Mouse (Mus musculus) kidney, adult 2 months (tissue): ENCODE measurements around the gene Ptprn2. TPM values are rescaled to one million over a fixed set of nuclear protein-coding genes. Genes with fewer than 3 reads are reported as not detected.

Source experiments
- DNase-seq: peaks from one replicate; pipeline ENCODE4 v3.0.0; 2021
- H3K27ac ChIP-seq: fragments of 200-500 bp; 2 replicates; pipeline ENCODE4 v1.5.1; 2012; ENCODE audit warnings: low read depth, low read length, control low read depth, inconsistent platforms; ENCODE audit not compliant: insufficient read depth
- H3K27me3 ChIP-seq: fragments of 200-500 bp; replicated peaks from 2 replicates; pipeline ENCODE4 v1.6.1; 2012; ENCODE audit warnings: mild to moderate bottlenecking, moderate library complexity, low read length, inconsistent platforms; ENCODE audit not compliant: control insufficient read depth, insufficient read depth
- H3K36me3 ChIP-seq: fragments of 200-500 bp; 2 replicates; pipeline ENCODE4 v1.6.1; 2012; ENCODE audit warnings: mild to moderate bottlenecking, moderate library complexity, low read length, inconsistent platforms; ENCODE audit not compliant: control insufficient read depth, insufficient read depth
- H3K4me1 ChIP-seq: fragments of 200-500 bp; 2 replicates; pipeline ENCODE4 v1.6.1; 2011; ENCODE audit warnings: low read length; ENCODE audit not compliant: control insufficient read depth, insufficient read depth
- H3K4me3 ChIP-seq: fragments of 200-500 bp; 2 replicates; pipeline ENCODE4 v1.5.1; 2011; ENCODE audit warnings: mild to moderate bottlenecking, low read depth, low read length, control low read depth; ENCODE audit not compliant: insufficient read depth
- CTCF ChIP-seq: fragments of 200-500 bp; conservative IDR thresholded peaks from 2 replicates; pipeline ENCODE4 v1.5.1; 2011; ENCODE audit warnings: low read depth, mild to moderate bottlenecking, control low read depth, low read length, moderate library complexity, mixed read lengths; ENCODE audit not compliant: insufficient read depth, insufficient read length
- POLR2A ChIP-seq: fragments of 200-500 bp; IDR thresholded peaks from one replicate; pipeline ENCODE4 v1.6.1; 2011; ENCODE audit warnings: low read depth, low read length, control low read depth
- WGBS: fragments of 180-500 bp; shearing (Covaris S2); methylation state at CpG from one replicate; pipeline ENCODE4 v1.1.7; 2018; 5-methylcytosine and 5-hydroxymethylcytosine counted together
- polyA plus RNA-seq: library from polyadenylated mRNA; depleted of rRNA; stranded (reverse); fragments of >200 nt; gene quantifications from 2 replicates; pipeline ENCODE4 v1.2.3, GENCODE M21; 2012

Gene Ptprn2
- polyA plus RNA-seq, 1 experiment = 0.91 TPM

DNA sequence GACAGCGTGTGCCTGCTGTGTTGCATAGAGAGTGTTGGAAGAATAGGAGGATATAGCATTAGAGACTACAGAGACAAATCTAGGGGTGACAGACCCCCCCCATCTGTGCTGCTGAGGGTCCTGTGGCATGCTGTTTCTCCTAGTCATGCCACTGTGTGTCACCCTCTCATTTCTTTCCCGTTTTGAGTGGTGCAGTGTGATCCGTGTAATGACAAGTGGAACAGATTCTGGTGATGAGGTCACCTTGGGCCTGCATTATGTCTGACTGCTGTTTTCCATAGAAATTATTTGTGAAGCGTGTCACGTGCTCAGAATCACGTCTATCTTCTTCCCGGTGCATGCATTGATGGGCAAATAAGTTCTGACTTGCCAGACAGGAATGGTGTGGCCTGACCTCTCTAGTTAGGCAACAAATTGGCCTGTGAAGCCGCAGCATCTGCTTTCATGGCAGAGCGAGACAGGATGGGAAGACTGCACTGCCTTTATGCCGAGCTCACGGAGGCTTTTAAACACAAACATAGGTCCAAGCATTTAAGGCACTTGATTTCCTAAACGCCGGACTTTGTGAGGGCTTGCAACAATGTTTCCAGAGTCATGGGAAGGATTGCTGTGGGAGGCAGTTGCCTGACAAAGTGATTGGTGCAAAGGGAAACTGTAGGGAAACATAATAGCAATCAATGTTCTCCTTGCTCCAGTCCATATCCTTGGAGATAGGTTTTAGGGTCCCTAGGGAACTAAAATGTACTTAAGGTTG is 467.1 kb downstream of the Ptprn2 start:
- Histone ChIP-seq H3K36me3 (no peaks in the 10 kb centered on the region), H3K27me3 (no peaks in the 10 kb centered on the region), H3K27ac (no peak overlapping the region), H3K4me1 (no peaks in the 10 kb centered on the region), H3K4me3 (no peak overlapping the region)
- TF ChIP-seq POLR2A (no peak), CTCF (no peak)
- WGBS = 87% methylated on average over 13 of the region's 13 CpGs
- no peak for DNase-seq

DNA sequence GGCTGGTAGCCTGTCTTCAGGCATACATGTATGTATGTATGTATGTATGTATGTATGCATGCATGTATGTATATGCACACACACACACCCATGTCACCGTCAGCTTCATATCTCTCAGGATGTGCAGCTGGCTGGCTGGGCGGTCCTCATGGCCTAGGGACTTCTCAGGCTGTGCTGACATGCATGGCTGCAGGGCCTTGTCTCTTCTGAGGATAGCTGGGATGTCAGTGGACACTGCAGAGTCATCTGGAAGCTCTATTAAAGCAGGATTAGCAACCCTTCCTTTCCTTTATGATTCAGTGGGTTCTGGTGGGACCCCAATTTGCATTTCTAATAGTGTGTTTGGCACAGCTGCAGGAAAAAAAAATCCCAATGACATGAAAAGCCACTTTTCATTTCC is 473.6 kb downstream of the Ptprn2 start:
- H3K4me3 ChIP-seq = no peak overlapping the region
- TF ChIP-seq CTCF (no peak), POLR2A (no peak)
- no peak overlapping the region for H3K27ac ChIP-seq
- H3K36me3 ChIP-seq = no peaks in the 10 kb centered on the region
- DNase-seq = no peak
- no peaks in the 10 kb centered on the region for H3K27me3 ChIP-seq
- 90% methylated on average over 2 of the region's 2 CpGs for WGBS
- no peaks in the 10 kb centered on the region for H3K4me1 ChIP-seq

DNA sequence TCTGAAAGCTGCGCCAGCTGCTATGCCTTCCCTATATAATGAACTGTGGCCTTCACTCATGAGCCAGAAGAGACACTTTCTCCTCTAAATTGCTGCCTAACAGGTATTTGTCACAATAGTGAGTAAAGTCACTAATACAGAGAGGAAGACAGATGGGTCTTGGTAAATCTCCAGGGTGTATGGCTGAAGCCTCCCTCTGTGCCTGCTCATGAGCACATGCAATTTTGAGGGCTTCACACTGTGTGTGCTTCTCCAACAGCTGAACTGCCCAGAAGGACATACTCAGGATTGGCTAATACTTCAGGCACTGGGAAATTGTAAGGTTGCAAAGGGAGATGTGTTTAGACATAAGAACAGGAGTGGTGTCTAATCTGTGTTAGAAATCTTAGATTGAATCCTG is 478.4 kb downstream of the Ptprn2 start:
- Histone ChIP-seq H3K27ac (no peak overlapping the region), H3K27me3 (no peaks in the 10 kb centered on the region), H3K4me3 (no peak overlapping the region), H3K4me1 (no peaks in the 10 kb centered on the region), H3K36me3 (no peaks in the 10 kb centered on the region)
- DNase-seq = no peak
- WGBS = 88% methylated on average over 1 of the region's 1 CpGs
- TF ChIP-seq POLR2A = no peak
- TF ChIP-seq CTCF = no peak

DNA sequence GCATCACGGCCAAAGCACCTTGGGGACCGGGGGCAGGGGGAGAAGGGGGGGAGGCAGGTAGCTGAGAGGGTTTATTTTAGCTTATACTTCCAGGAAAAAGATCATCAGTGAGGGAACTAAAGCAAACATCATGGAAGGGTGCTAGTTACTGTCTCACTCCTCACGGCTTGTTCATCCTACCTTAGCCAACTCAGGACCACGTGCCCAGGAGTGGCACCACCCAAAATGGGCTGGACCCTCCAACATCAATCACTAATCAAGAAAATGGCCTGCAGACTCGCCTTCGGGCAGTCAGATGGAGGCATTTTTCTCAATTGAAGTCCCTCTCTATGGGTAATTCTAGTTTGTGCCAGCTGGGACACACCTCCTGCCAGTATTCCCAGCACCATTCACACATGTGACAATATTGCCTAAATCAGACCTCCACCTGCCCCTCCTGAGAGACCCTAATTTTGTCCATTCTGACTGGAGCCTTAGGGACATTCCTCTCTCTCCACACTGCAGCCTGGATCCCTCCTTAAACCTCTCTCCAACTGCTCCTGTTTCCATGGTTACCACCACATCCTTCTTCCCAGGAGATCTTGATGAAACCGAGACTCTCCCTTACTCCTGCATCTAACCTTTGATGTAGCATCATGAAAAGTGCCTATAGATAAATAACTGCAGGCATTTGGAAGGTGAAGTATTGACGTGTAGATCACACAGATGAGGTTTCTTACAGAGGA is 482.9 kb downstream of the Ptprn2 start:
- Histone ChIP-seq H3K4me3 (no peak overlapping the region), H3K27ac (no peak overlapping the region), H3K36me3 (no peaks in the 10 kb centered on the region), H3K27me3 (no peaks in the 10 kb centered on the region), H3K4me1 (no peaks in the 10 kb centered on the region)
- 67% methylated on average over 8 of the region's 8 CpGs for WGBS
- DNase-seq = no peak
- TF ChIP-seq POLR2A (no peak), CTCF (no peak)

DNA sequence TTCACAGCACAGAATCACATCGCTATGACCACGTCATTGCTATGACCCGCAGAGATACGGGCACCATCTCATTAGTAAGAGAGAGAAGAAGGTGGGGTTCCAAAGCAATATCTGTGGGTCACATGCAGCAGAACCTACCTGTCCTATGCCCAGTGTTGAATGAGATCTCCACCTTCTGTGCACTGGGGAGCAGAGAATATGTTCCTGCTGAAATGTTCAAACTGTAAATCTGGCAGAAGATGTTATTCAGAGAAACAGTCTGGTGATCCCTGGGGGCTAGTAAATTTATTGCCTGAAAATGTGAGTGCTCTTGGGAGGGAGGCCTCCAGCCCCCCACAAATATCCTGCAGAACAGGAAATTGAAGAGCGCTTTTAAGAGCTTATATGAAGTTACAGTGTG is 490.0 kb downstream of the Ptprn2 start:
- Histone ChIP-seq H3K4me1 (no peaks in the 10 kb centered on the region), H3K27ac (no peak overlapping the region), H3K27me3 (no peaks in the 10 kb centered on the region), H3K36me3 (no peaks in the 10 kb centered on the region), H3K4me3 (no peak overlapping the region)
- 78% methylated on average over 5 of the region's 5 CpGs for WGBS
- no peak for TF ChIP-seq CTCF
- TF ChIP-seq POLR2A = no peak
- no peak for DNase-seq

DNA sequence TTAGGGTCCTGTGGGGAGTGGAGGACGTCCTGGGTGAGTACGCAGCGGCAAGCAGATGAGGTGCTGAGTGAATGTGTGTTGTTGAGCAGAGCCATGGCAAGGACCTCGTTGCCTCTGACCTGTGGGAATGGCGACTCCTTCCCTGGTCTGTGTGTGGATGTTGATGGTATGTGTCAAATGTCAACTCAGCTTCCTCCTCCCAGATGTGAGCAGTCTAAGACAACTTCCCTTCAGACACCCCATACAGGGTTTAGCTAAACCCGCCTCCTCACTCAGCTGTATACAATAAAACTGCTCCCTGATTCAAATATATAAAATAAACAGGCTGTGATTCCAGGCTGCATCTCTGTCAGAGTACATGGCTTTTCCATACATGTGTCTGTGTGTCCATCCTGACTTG is 491.5 kb downstream of the Ptprn2 start:
- Histone ChIP-seq H3K36me3 (no peaks in the 10 kb centered on the region), H3K27me3 (no peaks in the 10 kb centered on the region), H3K27ac (no peak overlapping the region), H3K4me3 (no peak overlapping the region), H3K4me1 (no peaks in the 10 kb centered on the region)
- TF ChIP-seq CTCF = no peak
- TF ChIP-seq POLR2A = no peak
- no peak for DNase-seq
- WGBS = 79% methylated on average over 6 of the region's 6 CpGs

DNA sequence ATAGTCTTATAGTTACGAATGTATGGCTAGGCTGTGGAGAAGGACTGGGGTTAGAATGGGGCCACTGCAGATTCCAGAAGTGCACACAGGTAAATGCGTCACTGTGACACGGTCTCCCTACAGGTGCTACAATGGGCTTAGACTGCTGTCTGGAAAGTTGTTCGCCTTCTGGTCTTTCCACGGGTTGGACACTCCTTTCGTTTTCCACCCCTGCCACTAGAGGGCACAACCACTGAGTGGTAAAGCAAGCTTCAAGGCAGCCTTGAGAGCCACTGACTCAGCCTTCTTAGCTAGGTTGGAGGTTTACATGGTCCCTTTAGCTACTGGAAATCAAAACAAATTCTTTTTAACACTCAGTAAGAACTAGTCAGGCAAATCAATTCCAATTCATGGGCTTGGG is 492.7 kb downstream of the Ptprn2 start:
- TF ChIP-seq CTCF (peak; percentile 51), POLR2A (no peak)
- DNase-seq = peak; percentile 18
- no peaks in the 10 kb centered on the region for H3K4me1 ChIP-seq
- 83% methylated on average over 6 of the region's 6 CpGs for WGBS
- no peak overlapping the region for H3K4me3 ChIP-seq
- H3K27ac ChIP-seq = no peak overlapping the region
- H3K27me3 ChIP-seq = no peaks in the 10 kb centered on the region
- no peaks in the 10 kb centered on the region for H3K36me3 ChIP-seq
